Mouse (Mus musculus) ES-E14 (cell line): ENCODE measurements around the gene Ccnq. TPM values are rescaled to one million over a fixed set of nuclear protein-coding genes. Genes with fewer than 3 reads are reported as not detected.

Experiments
- DNase-seq: peaks from one replicate; pipeline ENCODE4 v3.0.0-alpha.2; 2013; ENCODE audit warnings: low read depth, low spot score
- H3K27ac ChIP-seq: 2 replicates; pipeline ENCODE4 v1.5.1; 2012; ENCODE audit warnings: low read depth, mild to moderate bottlenecking, low read length, moderate library complexity, mixed read lengths; ENCODE audit not compliant: poor library complexity, insufficient read depth, severe bottlenecking
- H3K36me3 ChIP-seq: 2 replicates; pipeline ENCODE4 v1.6.1; 2012; ENCODE audit warnings: mild to moderate bottlenecking, low read length, moderate library complexity, mixed read lengths; ENCODE audit not compliant: control insufficient read depth, poor library complexity, insufficient read depth, severe bottlenecking
- H3K4me1 ChIP-seq, 2 experiments: fragments of 150-350 bp in 1 of 2; sonication (generic) in 1 of 2; 2 replicates each; pipeline ENCODE4 v1.6.1; 2012; ENCODE audit warnings: low read length in 2 of 2, mild to moderate bottlenecking in 1 of 2, mixed read lengths in 1 of 2; ENCODE audit not compliant: control insufficient read depth in 2 of 2, insufficient read depth in 2 of 2, poor library complexity in 1 of 2
- H3K4me3 ChIP-seq, 2 experiments: fragments of 150-350 bp in 1 of 2; sonication (generic) in 1 of 2; 2 replicates each; pipeline ENCODE4 v1.5.1; 2012; ENCODE audit warnings: low read length in 2 of 2, low read depth in 1 of 2, mild to moderate bottlenecking in 1 of 2, mixed read lengths in 1 of 2; ENCODE audit not compliant: insufficient read depth in 1 of 2, poor library complexity in 1 of 2, severe bottlenecking in 1 of 2
- H3K9ac ChIP-seq: 2 replicates; pipeline ENCODE4 v1.6.1; 2012; ENCODE audit warnings: low read depth, mild to moderate bottlenecking, low read length, mixed read lengths; ENCODE audit not compliant: poor library complexity, insufficient read depth, severe bottlenecking
- H3K9me3 ChIP-seq: fragments of 150-350 bp; sonication (generic); 2 replicates; pipeline ENCODE4 v1.6.1; 2012; ENCODE audit warnings: low read depth, mild to moderate bottlenecking, low read length; ENCODE audit not compliant: control insufficient read depth, insufficient read depth
- CHD2 ChIP-seq: IDR thresholded peaks from 2 replicates; pipeline ENCODE4 v1.6.1; 2014; ENCODE audit warnings: mild to moderate bottlenecking, low read depth, low read length, inconsistent platforms
- HCFC1 ChIP-seq: IDR thresholded peaks from 2 replicates; pipeline ENCODE4 v1.6.1; 2012; ENCODE audit warnings: low read length, inconsistent platforms, borderline replicate concordance; ENCODE audit not compliant: insufficient read depth
- MAFK ChIP-seq: IDR thresholded peaks from 2 replicates; pipeline ENCODE4 v1.6.1; 2014; ENCODE audit warnings: mild to moderate bottlenecking, low read depth, low read length, inconsistent platforms; ENCODE audit not compliant: insufficient read depth
- ZC3H11A ChIP-seq: IDR thresholded peaks from 2 replicates; pipeline ENCODE4 v1.6.1; 2012; ENCODE audit warnings: low read depth, mild to moderate bottlenecking, inconsistent platforms, low read length, borderline replicate concordance
- ZNF384 ChIP-seq: IDR thresholded peaks from 2 replicates; pipeline ENCODE4 v1.6.1; 2012; ENCODE audit warnings: low read depth, low read length, inconsistent platforms
- in situ Hi-C, 2 experiments: fragments of 600-800 bp; cut with MboI; formaldehyde crosslinking; loops; one replicate each; pipeline ENCODE4 v1.15.1; 2025; ENCODE audit warnings: low sequenced_read_pairs in 2 of 2, inconsistent platforms in 1 of 2; ENCODE audit not compliant: unreplicated experiment in 2 of 2
- total RNA-seq: library from RNA; depleted of rRNA; stranded (reverse); fragments of 300-350 nt; gene quantifications from 2 replicates; pipeline ENCODE4 v1.2.3, GENCODE M21; 2012

The Ccnq gene
- total RNA-seq, 1 experiment, result 35.7 TPM

DNA sequence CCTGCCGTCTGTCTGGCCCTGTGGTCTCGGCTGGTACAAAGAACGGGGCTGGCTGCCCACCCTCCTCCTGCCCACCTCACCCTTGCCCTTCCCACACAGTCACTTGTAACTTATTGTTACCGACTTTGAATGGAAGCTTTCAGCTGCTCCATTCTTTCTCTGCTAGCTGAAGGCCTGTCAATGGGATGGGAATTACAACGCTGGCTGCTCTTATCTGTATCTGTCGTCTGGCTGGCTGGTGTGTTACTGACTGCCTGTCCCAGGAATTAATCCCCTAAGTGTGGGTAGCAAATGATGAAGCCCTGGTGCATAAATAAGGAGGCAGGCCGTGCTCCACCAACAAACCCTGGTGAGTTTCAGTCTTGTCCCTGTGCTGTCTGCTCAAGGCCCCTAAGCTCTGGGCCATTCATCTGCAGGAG lies 34.5 kb upstream of the Ccnq start:
- Histone ChIP-seq H3K36me3 (no peaks in the 10 kb centered on the region), H3K4me1 (no peaks in the 10 kb centered on the region), H3K4me3 (no peak overlapping the region), H3K9me3 (no peaks in the 10 kb centered on the region), H3K9ac (no peak overlapping the region), H3K27ac (no peak overlapping the region)
- in situ Hi-C loops, result no loop called here
- no peak for DNase-seq
- TF ChIP-seq ZC3H11A (no peak), HCFC1 (no peak), MAFK (no peak), ZNF384 (no peak), CHD2 (no peak)

DNA sequence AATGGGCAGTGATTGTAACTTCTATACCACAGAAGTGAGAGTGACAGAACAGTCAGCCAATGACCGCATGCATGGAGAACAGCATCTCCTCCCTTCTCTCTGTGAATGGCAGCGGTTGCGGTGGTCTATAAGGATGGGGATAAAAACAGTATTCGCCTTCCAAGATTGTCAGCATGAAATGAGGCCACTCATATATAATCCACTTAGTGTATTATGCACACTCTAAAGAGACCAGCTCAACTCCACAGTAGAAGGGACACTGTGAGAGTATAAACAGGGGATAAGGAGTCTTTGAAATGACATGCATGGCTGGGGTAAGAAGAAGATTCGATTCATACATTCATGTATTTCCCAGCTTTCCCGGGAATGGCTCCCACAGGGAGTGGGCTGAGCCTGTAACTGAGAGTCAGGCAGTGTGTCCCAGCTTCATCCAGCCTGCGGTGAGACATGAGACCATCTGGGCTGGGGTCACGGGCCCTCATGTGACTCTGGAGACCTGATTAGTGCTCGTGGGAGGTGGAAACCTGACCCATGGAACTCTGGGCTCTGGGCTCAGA lies 31.3 kb upstream of the Ccnq start:
- H3K4me1 ChIP-seq, result peaks cover 0 to under 1% of the 10 kb centered on the region in 2 experiments; a peak in 1 of 4 replicates
- no peak overlapping the region for H3K9ac ChIP-seq
- no peak overlapping the region for H3K4me3 ChIP-seq
- no peak for DNase-seq
- H3K27ac ChIP-seq, result no peak overlapping the region
- in situ Hi-C loops, result no loop called here
- no peaks in the 10 kb centered on the region for H3K36me3 ChIP-seq
- H3K9me3 ChIP-seq, result no peaks in the 10 kb centered on the region
- TF ChIP-seq MAFK, result no peak
- no peak for TF ChIP-seq HCFC1
- no peak for TF ChIP-seq CHD2
- TF ChIP-seq ZC3H11A, result no peak
- TF ChIP-seq ZNF384, result no peak

DNA sequence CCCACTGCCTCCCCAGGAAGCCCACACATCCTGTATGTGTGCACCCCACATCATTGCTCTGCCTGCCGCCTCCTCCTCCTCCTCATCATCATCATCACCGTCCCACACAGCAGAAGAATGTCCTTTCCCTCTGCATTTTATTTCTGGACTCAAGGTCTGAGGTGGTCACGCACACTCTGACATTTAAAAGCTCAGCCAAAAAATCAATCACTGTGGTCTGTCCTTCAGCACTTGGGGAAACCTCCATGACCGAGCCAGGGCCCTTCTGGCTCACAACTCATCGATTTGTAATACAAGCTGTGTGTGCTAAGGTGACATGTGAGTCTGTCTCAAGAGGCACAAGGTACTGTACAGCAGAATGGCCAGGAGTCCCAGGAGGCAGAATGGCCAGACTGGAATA lies 30.8 kb upstream of the Ccnq start:
- in situ Hi-C loops, result no loop called here
- H3K27ac ChIP-seq, result no peak overlapping the region
- H3K36me3 ChIP-seq, result no peaks in the 10 kb centered on the region
- H3K9ac ChIP-seq, result no peak overlapping the region
- DNase-seq, result no peak
- H3K4me1 ChIP-seq, result peaks cover 0 to 4% of the 10 kb centered on the region in 2 experiments; a peak in 2 of 4 replicates
- H3K4me3 ChIP-seq, result no peak overlapping the region
- TF ChIP-seq ZC3H11A (no peak), CHD2 (no peak), MAFK (no peak), HCFC1 (no peak)
- no peaks in the 10 kb centered on the region for H3K9me3 ChIP-seq

GRCm38 (mm10) chr11:78780571-78780970 lies 29.0 kb upstream of the Ccnq start:
- Histone ChIP-seq H3K4me1 (peaks cover 0 to 4% of the 10 kb centered on the region in 2 experiments; a peak in 2 of 4 replicates), H3K9me3 (no peaks in the 10 kb centered on the region), H3K27ac (no peak overlapping the region), H3K9ac (no peak overlapping the region), H3K4me3 (no peak overlapping the region), H3K36me3 (no peaks in the 10 kb centered on the region)
- no peak for TF ChIP-seq ZNF384
- no peak for TF ChIP-seq ZC3H11A
- TF ChIP-seq HCFC1, result no peak
- TF ChIP-seq CHD2, result no peak
- TF ChIP-seq MAFK, result no peak
- DNase-seq, result no peak
- in situ Hi-C loops, result no loop called here
